Comparison of ENCODE assay signal across 10 mouse cellular contexts in the genomic region with DNA sequence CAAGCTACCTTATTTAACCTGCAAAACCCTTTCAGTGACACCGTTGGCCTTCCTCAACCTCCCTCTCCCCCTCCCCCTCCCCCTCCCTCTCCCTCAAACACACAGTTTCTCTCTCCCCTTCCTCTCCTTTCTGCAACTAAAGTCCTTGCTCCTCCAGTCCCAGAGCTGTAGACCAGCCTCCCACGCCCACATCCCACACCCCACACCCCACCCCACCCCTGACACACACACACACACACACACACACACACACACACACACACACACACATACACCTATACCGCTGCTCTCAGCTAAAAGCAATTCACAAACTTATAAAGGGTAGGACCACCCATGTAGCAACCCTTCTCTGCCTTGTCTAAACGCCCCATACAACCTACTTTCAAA. TPM values are rescaled to one million over a fixed set of nuclear protein-coding genes. Genes with fewer than 3 reads are reported as not detected.
DNase-seq lines count a peak whose midpoint lies in the region; ATAC-seq and TF ChIP-seq lines count a peak whose summit lies in the region.
"Had no signal": no experiment of that assay in that cellular context is flagged by ENCODE, and none has a peak within 500 bp of the region (broad histone marks: within the 10 kb centered on the region; RNA-seq: fewer than 3 reads in every experiment).

No protein-coding gene starts in this region.

- H3K4me2 ChIP-seq in intestine, embryonic 14.5 days (ENCODE audit: low read length), result peak overlapping the region; percentile 67
- H3K4me2 ChIP-seq in intestine, embryonic 15.5 days (replicated peaks), result no peak overlapping the region; the same call in 1 of the 2 replicates
- H3K4me2 ChIP-seq in forebrain, embryonic 12.5 days, result peak overlapping the region; percentile 62
- H3K4me2 ChIP-seq in hindbrain, postnatal 0 days (ENCODE audit: low read depth, low read length), result peak overlapping the region; percentile 73; the same call in 1 of the 2 replicates
- peak overlapping the region; percentile 60 for H3K4me2 ChIP-seq in midbrain, embryonic 15.5 days

- no peaks in the 10 kb centered on the region for H3K27me3 ChIP-seq in intestine, embryonic 14.5 days (replicated peaks; ENCODE audit: control insufficient read depth, insufficient read depth, low read length)
- no peaks in the 10 kb centered on the region for H3K27me3 ChIP-seq in intestine, embryonic 15.5 days (replicated peaks)
- H3K27me3 ChIP-seq in forebrain, embryonic 12.5 days, result no peaks in the 10 kb centered on the region
- no peaks in the 10 kb centered on the region for H3K27me3 ChIP-seq in hindbrain, postnatal 0 days (ENCODE audit: insufficient read depth, low read length)
- no peaks in the 10 kb centered on the region for H3K27me3 ChIP-seq in midbrain, embryonic 15.5 days (replicated peaks)

- H3K9ac ChIP-seq in intestine, embryonic 14.5 days (ENCODE audit: low read length), result no peak overlapping the region
- no peak overlapping the region for H3K9ac ChIP-seq in intestine, embryonic 15.5 days
- H3K9ac ChIP-seq in forebrain, embryonic 12.5 days, result no peak overlapping the region
- no peak overlapping the region; the same call in 1 of the 2 replicates for H3K9ac ChIP-seq in hindbrain, postnatal 0 days (replicated peaks; ENCODE audit: low read length)
- H3K9ac ChIP-seq in midbrain, embryonic 15.5 days, result no peak overlapping the region

- TF ChIP-seq CTCF in hindbrain, postnatal 0 days (IDR thresholded peaks at IDR 0.05; ENCODE audit: low read depth), result no peak

- 46% methylated on average over 4 of the region's 4 CpGs for WGBS in intestine, embryonic 14.5 days
- 44% methylated on average over 4 of the region's 4 CpGs for WGBS in intestine, embryonic 15.5 days
- 57% methylated on average over 3 of the region's 4 CpGs for WGBS in forebrain, embryonic 12.5 days
- 66% methylated on average over 4 of the region's 4 CpGs for WGBS in hindbrain, postnatal 0 days
- 53% methylated on average over 3 of the region's 4 CpGs for whole genome bisulfite sequencing in midbrain, embryonic 15.5 days

- H3K4me1 ChIP-seq in intestine, embryonic 14.5 days (replicated peaks; ENCODE audit: control insufficient read depth, insufficient read depth, low read length), result 0 out of 2 replicates have a peak, but pooled peaks cover 5% of the 10 kb centered on the region
- H3K4me1 ChIP-seq in intestine, embryonic 15.5 days (replicated peaks), result no peaks in the 10 kb centered on the region
- peaks cover 8% of the 10 kb centered on the region; the same call in 1 of the 2 replicates for H3K4me1 ChIP-seq in forebrain, embryonic 12.5 days
- no peaks in the 10 kb centered on the region for H3K4me1 ChIP-seq in hindbrain, postnatal 0 days (ENCODE audit: insufficient read depth, low read length)
- H3K4me1 ChIP-seq in midbrain, embryonic 15.5 days, result peaks cover 12% of the 10 kb centered on the region

- no peak for DNase-seq in intestine, embryonic 14.5 days (ENCODE audit: low spot score)
- no peak for DNase-seq in hindbrain, postnatal 0 days (ENCODE audit: low spot score)
- no peak for DNase-seq in embryo, embryonic 11 days
- no peak for DNase-seq in cerebellum, postnatal 25 days
- no peak for DNase-seq in kidney, adult 8-10 months
- DNase-seq: lung, adult 18-20 months had no signal

- no peaks in the 10 kb centered on the region for H3K9me3 ChIP-seq in intestine, embryonic 14.5 days (ENCODE audit: control insufficient read depth, low read length)
- no peaks in the 10 kb centered on the region for H3K9me3 ChIP-seq in intestine, embryonic 15.5 days
- no peaks in the 10 kb centered on the region for H3K9me3 ChIP-seq in forebrain, embryonic 12.5 days
- H3K9me3 ChIP-seq in hindbrain, postnatal 0 days (ENCODE audit: low read length), result no peaks in the 10 kb centered on the region
- H3K9me3 ChIP-seq in midbrain, embryonic 15.5 days, result no peaks in the 10 kb centered on the region

- H3K36me3 ChIP-seq in intestine, embryonic 14.5 days (ENCODE audit: control insufficient read depth, insufficient read depth, low read length), result no peaks in the 10 kb centered on the region
- no peaks in the 10 kb centered on the region for H3K36me3 ChIP-seq in intestine, embryonic 15.5 days
- no peaks in the 10 kb centered on the region for H3K36me3 ChIP-seq in forebrain, embryonic 12.5 days (replicated peaks)
- no peaks in the 10 kb centered on the region for H3K36me3 ChIP-seq in hindbrain, postnatal 0 days (ENCODE audit: insufficient read depth, low read length)
- no peaks in the 10 kb centered on the region for H3K36me3 ChIP-seq in midbrain, embryonic 15.5 days (replicated peaks)

- H3K27ac ChIP-seq in intestine, embryonic 14.5 days (ENCODE audit: low read depth), result no peak overlapping the region
- H3K27ac ChIP-seq in intestine, embryonic 15.5 days, result no peak overlapping the region
- H3K27ac ChIP-seq in forebrain, embryonic 12.5 days, result no peak overlapping the region
- no peak overlapping the region for H3K27ac ChIP-seq in hindbrain, postnatal 0 days
- peak overlapping the region; percentile 87; the same call in 1 of the 2 replicates for H3K27ac ChIP-seq in midbrain, embryonic 15.5 days

- ATAC-seq in intestine, embryonic 14.5 days (replicated peaks; ENCODE audit: low FRiP score, low TSS enrichment, low read depth), result no peak
- no peak for ATAC-seq in intestine, embryonic 15.5 days
- ATAC-seq in forebrain, embryonic 12.5 days (ENCODE audit: low FRiP score), result peak; percentile 30
- ATAC-seq in hindbrain, postnatal 0 days, result no peak
- ATAC-seq in midbrain, embryonic 15.5 days (replicated peaks), result peak; percentile 51

- peak overlapping the region; percentile 49; the same call in 1 of the 2 replicates for H3K4me3 ChIP-seq in intestine, embryonic 14.5 days (ENCODE audit: low read depth, low read length)
- H3K4me3 ChIP-seq in intestine, embryonic 15.5 days (replicated peaks), result no peak overlapping the region
- H3K4me3 ChIP-seq in forebrain, embryonic 12.5 days (replicated peaks), result no peak overlapping the region
- 0 out of 2 replicates have a peak overlapping the region, but pooled peaks have one; percentile 49 for H3K4me3 ChIP-seq in hindbrain, postnatal 0 days (ENCODE audit: low read length)
- H3K4me3 ChIP-seq in midbrain, embryonic 15.5 days, result no peak overlapping the region

RNA-seq across cellular contexts. Expression of a gene that starts 10.3 kb away (rescaled TPM):
- 123 and 125 TPM in 2 replicates for polyA plus RNA-seq in intestine, embryonic 14.5 days (2014; fragmentation: Nextera tagmentation; extraction: Ambion mirVana)
- polyA plus RNA-seq in intestine, embryonic 15.5 days (2015; fragmentation: Nextera tagmentation; extraction: Ambion mirVana), result 132 and 134 TPM in 2 replicates
- polyA plus RNA-seq in forebrain, embryonic 12.5 days (2016; fragmentation: Nextera tagmentation; extraction: Ambion mirVana), result 68.7 and 70.6 TPM in 2 replicates
- total RNA-seq in hindbrain, postnatal 0 days (2014; rRNA removed), result 48.5 and 48.8 TPM in 2 replicates
- 46.7 and 48.5 TPM in 2 replicates for polyA plus RNA-seq in hindbrain, postnatal 0 days (2015; fragmentation: Nextera tagmentation; extraction: Ambion mirVana)
- 49.6 and 53.4 TPM in 2 replicates for polyA plus RNA-seq in midbrain, embryonic 15.5 days (2015; fragmentation: Nextera tagmentation; extraction: Ambion mirVana)

RNA-seq across cellular contexts. Expression of a gene that starts 15.5 kb away (rescaled TPM):
- polyA plus RNA-seq in intestine, embryonic 14.5 days (2014; fragmentation: Nextera tagmentation; extraction: Ambion mirVana), result not detected in 2 replicates
- not detected in 2 replicates for polyA plus RNA-seq in intestine, embryonic 15.5 days (2015; fragmentation: Nextera tagmentation; extraction: Ambion mirVana)
- polyA plus RNA-seq in forebrain, embryonic 12.5 days (2016; fragmentation: Nextera tagmentation; extraction: Ambion mirVana), result 0.18 and 0.32 TPM in 2 replicates
- 0.52 TPM in 1 of 2 replicates, not detected in the other for total RNA-seq in hindbrain, postnatal 0 days (2014; rRNA removed)
- 0.74 and 1.3 TPM in 2 replicates for polyA plus RNA-seq in hindbrain, postnatal 0 days (2015; fragmentation: Nextera tagmentation; extraction: Ambion mirVana)
- polyA plus RNA-seq in midbrain, embryonic 15.5 days (2015; fragmentation: Nextera tagmentation; extraction: Ambion mirVana), result 1.3 and 1.4 TPM in 2 replicates
- polyA plus RNA-seq: embryonic facial prominence, embryonic 11.5 days had no signal

RNA-seq across cellular contexts. Expression of a gene that starts 42.1 kb away (rescaled TPM):
- 17.6 and 19.8 TPM in 2 replicates for polyA plus RNA-seq in intestine, embryonic 14.5 days (2014; fragmentation: Nextera tagmentation; extraction: Ambion mirVana)
- 9.3 and 10.1 TPM in 2 replicates for polyA plus RNA-seq in intestine, embryonic 15.5 days (2015; fragmentation: Nextera tagmentation; extraction: Ambion mirVana)
- polyA plus RNA-seq in forebrain, embryonic 12.5 days (2016; fragmentation: Nextera tagmentation; extraction: Ambion mirVana), result 34.4 and 37.5 TPM in 2 replicates
- total RNA-seq in hindbrain, postnatal 0 days (2014; rRNA removed), result 64.0 and 73.6 TPM in 2 replicates
- polyA plus RNA-seq in hindbrain, postnatal 0 days (2015; fragmentation: Nextera tagmentation; extraction: Ambion mirVana), result 20.5 and 21.1 TPM in 2 replicates
- polyA plus RNA-seq in midbrain, embryonic 15.5 days (2015; fragmentation: Nextera tagmentation; extraction: Ambion mirVana), result 36.1 and 38.6 TPM in 2 replicates

Comparison
In these comparisons a context has a peak if more than half of its experiments do, and no peak if none do; other contexts are left out.
1. H3K4me3 ChIP-seq: peak in intestine, embryonic 14.5 days (single experiment) and hindbrain, postnatal 0 days (single experiment); none in intestine, embryonic 15.5 days (single experiment), forebrain, embryonic 12.5 days (single experiment) and midbrain, embryonic 15.5 days (single experiment).
2. ATAC-seq: peak in forebrain, embryonic 12.5 days (single experiment) and midbrain, embryonic 15.5 days (single experiment); none in intestine, embryonic 14.5 days (single experiment), intestine, embryonic 15.5 days (single experiment) and hindbrain, postnatal 0 days (single experiment).